In genomic region chr2:11331528-11332446, GRCm38 (mm10) we compare ENCODE assay signal across 8 mouse cellular contexts.
DNase-seq lines count a peak whose midpoint lies in the region; ATAC-seq and TF ChIP-seq lines count a peak whose summit lies in the region.

No protein-coding gene starts in this region.

- no peak for ATAC-seq in heart, embryonic 11.5 days (replicated peaks; ENCODE audit: insufficient number of reproducible peaks, low FRiP score, low TSS enrichment)
- ATAC-seq in intestine, embryonic 16.5 days, result peak; percentile 52

- H3K9me3 ChIP-seq in heart, embryonic 11.5 days (replicated peaks; ENCODE audit: control insufficient read depth, low read length), result no peaks in the 10 kb centered on the region
- H3K9me3 ChIP-seq in intestine, embryonic 16.5 days (ENCODE audit: control insufficient read depth, low read length), result no peaks in the 10 kb centered on the region

- H3K4me3 ChIP-seq in heart, embryonic 11.5 days (ENCODE audit: low read depth, low read length), result no peak overlapping the region
- no peak overlapping the region for H3K4me3 ChIP-seq in cortical plate, adult 2 months (ENCODE audit: insufficient read depth, low read length)
- H3K4me3 ChIP-seq in intestine, embryonic 16.5 days (ENCODE audit: low read length), result no peak overlapping the region
- H3K4me3 ChIP-seq in small intestine, adult 2 months (ENCODE audit: low read depth, low read length), result no peak overlapping the region

- intact Hi-C loops in left cerebral cortex, postnatal 36 days (cut with DNase I), result loop anchor here (1.0 to 2.0 kb wide), 2 partner anchors 169 to 211 kb away; no protein-coding TSS in a partner anchor

- no peak for TF ChIP-seq POLR2A in cortical plate, adult 2 months (IDR thresholded peaks at IDR 0.05; ENCODE audit: extremely low read depth, insufficient read depth, low read length)
- no peak for TF ChIP-seq POLR2A in small intestine, adult 2 months (IDR thresholded peaks at IDR 0.05; ENCODE audit: low read depth, low read length)

- no peaks in the 10 kb centered on the region for H3K27me3 ChIP-seq in heart, embryonic 11.5 days (ENCODE audit: control insufficient read depth, insufficient read depth, low read length)
- no peaks in the 10 kb centered on the region for H3K27me3 ChIP-seq in intestine, embryonic 16.5 days (replicated peaks; ENCODE audit: control insufficient read depth, insufficient read depth, low read length)
- H3K27me3 ChIP-seq in small intestine, adult 2 months (ENCODE audit: control insufficient read depth, insufficient read depth, low read length), result no peaks in the 10 kb centered on the region

- peak; percentile 100 for TF ChIP-seq CTCF in cortical plate, adult 2 months (IDR thresholded peaks at IDR 0.05; ENCODE audit: extremely low read depth, insufficient read depth, low read length)
- TF ChIP-seq CTCF in small intestine, adult 2 months (IDR thresholded peaks at IDR 0.05; ENCODE audit: extremely low read depth, insufficient read length, insufficient replicate concordance, low read depth, low read length), result peak; percentile 41; the same call in 1 of the 2 replicates

- 28% methylated on average over 11 of the region's 11 CpGs for WGBS in heart, embryonic 11.5 days (ENCODE audit: insufficient replicate concordance)
- 24% methylated on average over 11 of the region's 11 CpGs for WGBS in intestine, embryonic 16.5 days
- WGBS in small intestine, adult 2 months, result 9% methylated on average over 11 of the region's 11 CpGs

- H3K9ac ChIP-seq in heart, embryonic 11.5 days (ENCODE audit: low read depth, low read length), result no peak overlapping the region
- no peak overlapping the region for H3K9ac ChIP-seq in intestine, embryonic 16.5 days (ENCODE audit: low read depth, low read length)

- peaks cover 3% of the 10 kb centered on the region; the same call in 1 of the 2 replicates for H3K4me1 ChIP-seq in heart, embryonic 11.5 days (ENCODE audit: control insufficient read depth, insufficient read depth, low read length)
- H3K4me1 ChIP-seq in cortical plate, adult 2 months (ENCODE audit: control insufficient read depth, insufficient read depth, low read length), result no peaks in the 10 kb centered on the region
- peaks cover 9% of the 10 kb centered on the region; the same call in 1 of the 2 replicates for H3K4me1 ChIP-seq in intestine, embryonic 16.5 days (ENCODE audit: control insufficient read depth, insufficient read depth, low read length)
- peaks cover 10% of the 10 kb centered on the region; the same call in 1 of the 2 replicates for H3K4me1 ChIP-seq in small intestine, adult 2 months (ENCODE audit: control insufficient read depth, insufficient read depth, insufficient read length, low read length)

- H3K4me2 ChIP-seq in heart, embryonic 11.5 days, result no peak overlapping the region
- no peak overlapping the region for H3K4me2 ChIP-seq in intestine, embryonic 16.5 days (ENCODE audit: low read depth, low read length)

- H3K27ac ChIP-seq in heart, embryonic 11.5 days (ENCODE audit: low read depth, low read length), result no peak overlapping the region
- no peak overlapping the region for H3K27ac ChIP-seq in cortical plate, adult 2 months (ENCODE audit: insufficient read depth, low read length)
- no peak overlapping the region for H3K27ac ChIP-seq in intestine, embryonic 16.5 days (ENCODE audit: low read length)
- no peak overlapping the region for H3K27ac ChIP-seq in small intestine, adult 2 months (ENCODE audit: insufficient read depth, low read depth, low read length)

- DNase-seq in heart, adult 11 months, result peak; percentile 89
- peak; percentile 67 for DNase-seq in gastrocnemius, postnatal 10 days
- DNase-seq in left cerebral cortex, postnatal 36 days (ENCODE audit: low spot score in 2 of 2), result peak; percentile 22 to 59
- DNase-seq in mesoderm, embryonic 11.5 days (ENCODE audit: low read depth, low spot score), result peak; percentile 88

- H3K36me3 ChIP-seq in heart, embryonic 11.5 days (ENCODE audit: control insufficient read depth, insufficient read depth, low read length), result no peaks in the 10 kb centered on the region
- no peaks in the 10 kb centered on the region for H3K36me3 ChIP-seq in intestine, embryonic 16.5 days (ENCODE audit: control insufficient read depth, insufficient read depth, low read length)
- H3K36me3 ChIP-seq in small intestine, adult 2 months (ENCODE audit: control insufficient read depth, insufficient read depth, low read length), result no peaks in the 10 kb centered on the region
